Mouse (Mus musculus) kidney, embryonic 16.5 days (tissue): ENCODE data around the gene B830017H08Rik. TPM values are rescaled to one million over a fixed set of nuclear protein-coding genes. Genes with fewer than 3 reads are reported as not detected.

Experiments used
- ATAC-seq: fragments of 200-750 bp; cut with Nextera tagmentation; 2 replicates; pipeline ENCODE4 v1.8.0; 2017; ENCODE audit warnings: moderate TSS enrichment; ENCODE audit not compliant: low FRiP score, low TSS enrichment
- H3K27ac ChIP-seq: fragments of 300-500 bp; sonication (generic); 2 replicates; pipeline ENCODE4 v1.5.1; 2014; ENCODE audit warnings: low read length
- H3K27me3 ChIP-seq: fragments of 300-500 bp; sonication (generic); 2 replicates; pipeline ENCODE4 v1.6.1; 2014; ENCODE audit warnings: low read length, control low read depth, mixed read lengths; ENCODE audit not compliant: insufficient read depth
- H3K36me3 ChIP-seq: fragments of 300-500 bp; sonication (generic); 2 replicates; pipeline ENCODE4 v1.6.1; 2014; ENCODE audit warnings: low read length, control low read depth, mixed read lengths; ENCODE audit not compliant: insufficient read depth
- H3K4me1 ChIP-seq: fragments of 300-500 bp; sonication (generic); 2 replicates; pipeline ENCODE4 v1.6.1; 2014; ENCODE audit warnings: low read length, control low read depth, mixed read lengths; ENCODE audit not compliant: insufficient read depth
- H3K4me2 ChIP-seq: fragments of 300-500 bp; sonication (generic); replicated peaks from 2 replicates; pipeline ENCODE4 v1.6.1; 2014; ENCODE audit warnings: low read depth, low read length
- H3K4me3 ChIP-seq: fragments of 300-500 bp; sonication (generic); 2 replicates; pipeline ENCODE4 v1.5.1; 2014; ENCODE audit warnings: mild to moderate bottlenecking, low read length
- H3K9ac ChIP-seq: fragments of 300-500 bp; sonication (generic); replicated peaks from 2 replicates; pipeline ENCODE4 v1.6.1; 2014; ENCODE audit warnings: low read length
- H3K9me3 ChIP-seq: fragments of 300-500 bp; sonication (generic); 2 replicates; pipeline ENCODE4 v1.6.1; 2016; ENCODE audit warnings: low read length, control low read depth
- WGBS: fragments of 180-500 bp; shearing (Covaris S2); extraction: QIAGEN DNeasy Blood & Tissue Kit; methylation state at CpG from one replicate; pipeline ENCODE4 v1.1.7; 2014; 5-methylcytosine and 5-hydroxymethylcytosine counted together
- polyA plus RNA-seq: library from polyadenylated mRNA; unstranded; fragments of >200 nt; fragmentation: Nextera tagmentation; extraction: Ambion mirVana; gene quantifications from 2 replicates; pipeline ENCODE4 v1.2.1, GENCODE M21; 2015

Gene B830017H08Rik
- polyA plus RNA-seq, 1 experiment from 2014 or later: 0.09 TPM

DNA sequence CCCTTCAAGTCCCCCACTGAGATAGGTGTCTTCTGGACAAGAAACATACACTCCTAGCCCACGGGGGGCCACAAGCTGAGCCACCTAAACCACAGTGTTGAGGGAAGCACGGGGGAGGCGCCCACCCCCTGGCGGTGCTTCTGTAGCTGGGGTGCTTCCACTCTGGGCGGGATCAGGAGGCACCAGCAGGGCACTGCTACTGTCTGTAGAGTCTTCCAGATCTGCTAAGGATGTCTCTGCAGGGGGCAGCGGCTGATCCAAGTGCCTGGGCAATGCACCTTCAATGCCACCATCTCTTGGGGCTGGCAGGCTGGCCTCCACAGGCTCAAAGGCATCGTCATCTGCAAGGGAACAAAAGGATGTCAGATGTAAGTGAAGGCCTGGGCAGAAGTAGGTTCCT is 9.5 kb downstream of the B830017H08Rik start:
- Histone ChIP-seq H3K27me3 (peaks cover 5% of the 10 kb centered on the region; the same call in 1 of the 2 replicates), H3K36me3 (peaks cover 60% of the 10 kb centered on the region), H3K4me1 (no peaks in the 10 kb centered on the region), H3K27ac (no peak overlapping the region), H3K9me3 (no peaks in the 10 kb centered on the region), H3K9ac (no peak overlapping the region), H3K4me2 (no peak overlapping the region), H3K4me3 (no peak overlapping the region)
- no peak for ATAC-seq
- WGBS: 86% methylated on average over 7 of the region's 7 CpGs

DNA sequence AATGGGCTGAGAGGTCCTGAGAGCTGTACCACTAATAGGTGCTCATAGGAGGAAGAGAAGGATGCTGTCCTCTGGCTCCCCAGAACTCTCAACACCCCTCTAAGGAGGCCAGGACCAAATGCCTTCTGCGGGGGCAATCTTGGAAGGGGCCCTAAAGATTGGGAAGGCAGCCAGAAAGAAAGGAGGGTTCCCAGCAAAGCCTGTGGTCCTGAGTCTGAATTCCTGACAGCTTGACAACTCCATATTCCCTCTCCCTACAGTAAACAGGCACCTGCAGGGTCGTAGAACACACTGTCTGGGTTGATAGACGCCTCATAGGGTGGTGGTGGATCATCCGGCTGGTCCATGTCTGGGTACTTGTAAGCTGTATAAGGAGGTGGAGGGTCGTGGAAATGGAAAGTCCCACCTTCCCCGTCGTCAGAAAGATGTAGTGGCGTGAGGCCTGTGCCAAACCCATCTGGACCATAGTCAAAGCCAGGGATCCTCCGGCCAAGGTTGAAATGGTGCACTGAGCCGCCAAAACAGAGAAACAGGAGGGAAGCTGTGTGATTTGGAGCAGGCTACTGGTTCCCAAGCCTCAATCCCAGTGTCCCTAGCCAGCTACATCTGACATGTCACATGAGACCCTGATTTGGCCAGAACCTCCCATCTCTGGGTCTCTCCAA is 10.9 kb downstream of the B830017H08Rik start:
- Histone ChIP-seq H3K9me3 (no peaks in the 10 kb centered on the region), H3K27ac (no peak overlapping the region), H3K4me1 (no peaks in the 10 kb centered on the region), H3K27me3 (no peaks in the 10 kb centered on the region), H3K4me3 (no peak overlapping the region), H3K36me3 (peaks cover 67% of the 10 kb centered on the region), H3K4me2 (no peak overlapping the region), H3K9ac (no peak overlapping the region)
- no peak for ATAC-seq
- 91% methylated on average over 10 of the region's 10 CpGs for WGBS

DNA sequence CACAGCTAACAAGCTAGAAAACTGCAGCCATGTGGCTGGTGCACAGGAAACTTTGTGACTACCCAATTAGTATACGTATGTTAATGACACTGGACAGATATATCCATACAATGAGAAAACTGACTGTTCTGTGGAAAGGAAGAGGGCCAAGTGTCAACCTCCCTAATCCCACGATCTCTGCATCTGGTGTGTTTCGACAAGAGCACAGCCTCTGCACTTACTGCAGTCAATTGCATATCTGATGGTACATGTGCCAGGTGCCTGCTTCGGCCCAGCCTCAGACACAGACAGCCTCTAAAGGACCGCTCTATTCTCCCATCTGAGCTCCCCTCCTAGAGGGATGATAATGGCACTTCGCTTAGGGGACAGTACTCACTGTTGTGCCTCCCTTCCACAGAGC is 15.5 kb downstream of the B830017H08Rik start:
- H3K27me3 ChIP-seq: no peaks in the 10 kb centered on the region
- no peak for ATAC-seq
- no peak overlapping the region for H3K9ac ChIP-seq
- no peak overlapping the region for H3K27ac ChIP-seq
- H3K4me3 ChIP-seq: no peak overlapping the region
- H3K4me2 ChIP-seq: no peak overlapping the region
- no peaks in the 10 kb centered on the region for H3K4me1 ChIP-seq
- 95% methylated on average over 6 of the region's 6 CpGs for WGBS
- H3K36me3 ChIP-seq: peaks cover 61% of the 10 kb centered on the region
- H3K9me3 ChIP-seq: no peaks in the 10 kb centered on the region

- 14% methylated on average over 1 of the region's 1 CpGs for WGBS
- no peak overlapping the region for H3K4me3 ChIP-seq
- no peaks in the 10 kb centered on the region for H3K4me1 ChIP-seq
- H3K9me3 ChIP-seq: no peaks in the 10 kb centered on the region
- peaks cover 58% of the 10 kb centered on the region for H3K36me3 ChIP-seq
- ATAC-seq: no peak
- H3K27ac ChIP-seq: no peak overlapping the region
- no peak overlapping the region for H3K9ac ChIP-seq
- H3K4me2 ChIP-seq: no peak overlapping the region
- no peaks in the 10 kb centered on the region for H3K27me3 ChIP-seq
These were observed 16.0 kb downstream of the B830017H08Rik start for GRCm38 (mm10) chr16:17848928-17849327.

- peaks cover 58% of the 10 kb centered on the region for H3K36me3 ChIP-seq
- no peaks in the 10 kb centered on the region for H3K9me3 ChIP-seq
- H3K4me2 ChIP-seq: no peak overlapping the region
- ATAC-seq: no peak
- WGBS: 82% methylated on average over 6 of the region's 6 CpGs
- no peak overlapping the region for H3K4me3 ChIP-seq
- H3K4me1 ChIP-seq: no peaks in the 10 kb centered on the region
- H3K27me3 ChIP-seq: no peaks in the 10 kb centered on the region
- no peak overlapping the region for H3K27ac ChIP-seq
- no peak overlapping the region for H3K9ac ChIP-seq
These were observed 16.6 kb downstream of the B830017H08Rik start for GRCm38 (mm10) chr16:17849486-17849885.

GRCm38 (mm10) chr16:17851331-17851730 is 18.4 kb downstream of the B830017H08Rik start:
- no peaks in the 10 kb centered on the region for H3K9me3 ChIP-seq
- no peak overlapping the region for H3K4me3 ChIP-seq
- 96% methylated on average over 5 of the region's 5 CpGs for WGBS
- no peak overlapping the region for H3K9ac ChIP-seq
- H3K4me2 ChIP-seq: no peak overlapping the region
- ATAC-seq: no peak
- H3K36me3 ChIP-seq: peaks cover 51% of the 10 kb centered on the region
- no peak overlapping the region for H3K27ac ChIP-seq
- H3K27me3 ChIP-seq: no peaks in the 10 kb centered on the region
- no peaks in the 10 kb centered on the region for H3K4me1 ChIP-seq

- ATAC-seq: no peak
- WGBS: 86% methylated on average over 1 of the region's 1 CpGs
- H3K27me3 ChIP-seq: no peaks in the 10 kb centered on the region
- H3K36me3 ChIP-seq: peaks cover 51% of the 10 kb centered on the region
- no peak overlapping the region for H3K4me3 ChIP-seq
- H3K4me2 ChIP-seq: no peak overlapping the region
- H3K9ac ChIP-seq: no peak overlapping the region
- H3K4me1 ChIP-seq: no peaks in the 10 kb centered on the region
- H3K27ac ChIP-seq: no peak overlapping the region
- H3K9me3 ChIP-seq: no peaks in the 10 kb centered on the region
These were observed 18.9 kb downstream of the B830017H08Rik start for GRCm38 (mm10) chr16:17851860-17852259.

DNA sequence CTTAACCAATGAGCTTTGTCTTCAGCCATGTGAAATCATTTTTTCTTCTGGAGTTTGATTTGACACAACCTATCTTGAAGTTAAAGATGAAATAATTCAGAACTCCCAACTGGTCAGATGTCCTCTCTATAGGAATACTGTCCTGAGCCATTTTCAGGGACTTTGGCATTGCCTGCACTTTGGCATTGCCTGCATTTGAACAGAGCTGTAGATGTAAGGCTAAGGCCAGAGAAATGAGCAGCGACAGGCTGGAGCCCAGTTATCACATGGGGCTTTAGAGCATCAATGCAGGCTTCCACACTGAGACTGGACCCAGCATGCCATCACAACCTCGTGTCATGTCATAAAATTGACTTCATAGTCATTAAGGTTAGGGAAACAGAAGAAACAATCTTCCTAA is 20.3 kb downstream of the B830017H08Rik start:
- no peaks in the 10 kb centered on the region for H3K4me1 ChIP-seq
- no peak overlapping the region for H3K9ac ChIP-seq
- no peak for ATAC-seq
- no peak overlapping the region for H3K27ac ChIP-seq
- H3K4me3 ChIP-seq: no peak overlapping the region
- WGBS: 91% methylated on average over 2 of the region's 2 CpGs
- no peaks in the 10 kb centered on the region for H3K9me3 ChIP-seq
- no peaks in the 10 kb centered on the region for H3K27me3 ChIP-seq
- peaks cover 61% of the 10 kb centered on the region for H3K36me3 ChIP-seq
- H3K4me2 ChIP-seq: no peak overlapping the region

- Histone ChIP-seq H3K4me2 (no peak overlapping the region), H3K9ac (no peak overlapping the region), H3K4me3 (no peak overlapping the region), H3K9me3 (no peaks in the 10 kb centered on the region), H3K4me1 (no peaks in the 10 kb centered on the region), H3K27me3 (no peaks in the 10 kb centered on the region), H3K36me3 (peaks cover 51% of the 10 kb centered on the region), H3K27ac (no peak overlapping the region)
- 89% methylated on average over 7 of the region's 7 CpGs for WGBS
- ATAC-seq: no peak
These were observed 24.2 kb downstream of the B830017H08Rik start for GRCm38 (mm10) chr16:17857157-17857556.

DNA sequence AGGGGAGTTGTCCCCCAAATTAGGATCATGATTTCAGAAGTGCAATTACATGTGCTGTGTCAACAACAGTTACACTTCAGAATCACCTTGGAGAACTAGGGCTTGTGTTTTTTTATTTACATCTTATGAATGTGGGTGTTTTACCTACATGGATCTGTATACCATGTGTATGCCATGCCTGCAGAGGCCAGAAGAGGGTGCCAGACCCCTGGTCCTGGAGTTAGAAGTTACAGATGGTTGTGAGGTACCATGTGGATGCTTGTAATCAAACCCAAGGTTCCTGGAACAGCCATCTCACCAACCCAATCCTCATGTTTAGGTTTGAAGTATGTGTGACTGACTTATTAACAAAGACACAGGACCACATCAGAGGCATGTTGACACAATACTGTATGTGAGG is 25.7 kb downstream of the B830017H08Rik start:
- peaks cover 47% of the 10 kb centered on the region for H3K36me3 ChIP-seq
- no peak overlapping the region for H3K27ac ChIP-seq
- no peak overlapping the region for H3K9ac ChIP-seq
- ATAC-seq: no peak
- no peaks in the 10 kb centered on the region for H3K9me3 ChIP-seq
- H3K4me1 ChIP-seq: no peaks in the 10 kb centered on the region
- no peak overlapping the region for H3K4me3 ChIP-seq
- no peaks in the 10 kb centered on the region for H3K27me3 ChIP-seq
- no peak overlapping the region for H3K4me2 ChIP-seq
